Mouse (Mus musculus): Measurements from ENCODE around the gene F7.
A peak's percentile ranks its signal among the peaks of the same experiment; 100 is the strongest.

Gene F7

DNA sequence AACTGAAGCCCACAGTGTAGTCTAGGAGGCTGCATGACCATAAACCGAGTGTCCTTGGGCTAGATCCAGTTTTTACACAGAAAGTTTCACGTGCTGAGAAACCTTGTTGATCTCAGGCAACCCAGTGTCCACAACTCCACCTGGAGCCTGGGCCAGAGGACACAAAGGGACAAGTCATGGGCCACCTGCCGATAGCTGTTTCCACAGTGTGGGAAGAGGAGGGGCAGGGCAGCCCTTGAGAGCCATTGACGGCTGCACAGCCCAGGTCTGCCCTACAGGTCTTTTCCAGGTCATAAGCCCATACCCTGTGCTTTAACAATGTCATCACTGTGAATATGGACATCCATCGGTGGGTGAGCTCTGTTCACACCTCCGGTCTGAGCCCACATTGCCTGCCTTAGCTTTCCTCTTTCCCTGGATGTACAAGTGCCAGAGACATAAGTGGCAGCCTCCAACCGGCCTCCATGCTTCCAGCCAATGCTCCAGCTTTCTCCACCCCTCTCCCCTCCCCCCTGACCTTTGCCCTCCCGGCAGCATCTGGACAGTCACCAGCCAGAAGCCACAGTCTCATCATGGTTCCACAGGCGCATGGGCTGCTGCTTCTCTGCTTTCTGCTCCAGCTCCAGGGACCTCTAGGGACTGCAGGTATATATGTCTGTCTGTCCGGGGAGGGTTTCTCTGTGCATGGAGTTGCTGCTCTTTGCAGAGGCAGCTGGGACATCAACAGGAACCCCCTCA lies at the start of gene F7:
Gene F7, plus strand, starts transcription at position 548 of the 738 bp plus-strand sequence.
- DNase-seq, result peak; percentile 48 to 66

DNA sequence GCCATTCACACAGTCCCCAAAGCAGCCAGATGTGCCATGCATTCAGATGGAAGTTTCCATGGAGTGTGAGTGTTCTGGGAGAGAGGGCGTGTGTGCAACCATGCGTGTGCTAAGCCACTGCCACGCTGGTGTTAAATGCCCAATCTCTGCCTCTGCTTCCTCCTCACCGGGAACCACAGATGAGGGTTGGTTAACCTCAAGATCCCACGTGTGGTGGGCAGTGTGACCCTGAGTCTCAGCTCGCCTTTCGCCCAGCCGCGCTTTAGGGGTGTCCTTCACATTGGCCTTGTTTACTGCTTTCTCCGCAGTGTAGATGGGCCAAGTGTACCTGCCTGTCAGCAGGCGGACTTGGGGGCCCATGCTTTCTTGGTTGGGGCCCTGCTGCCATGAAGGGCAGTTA lies 49.5 kb upstream of the F7 start:
- DNase-seq, result no peak

GRCm38 (mm10) chr8:12976723-12977122 lies 49.1 kb upstream of the F7 start:
- no peak for DNase-seq

DNA sequence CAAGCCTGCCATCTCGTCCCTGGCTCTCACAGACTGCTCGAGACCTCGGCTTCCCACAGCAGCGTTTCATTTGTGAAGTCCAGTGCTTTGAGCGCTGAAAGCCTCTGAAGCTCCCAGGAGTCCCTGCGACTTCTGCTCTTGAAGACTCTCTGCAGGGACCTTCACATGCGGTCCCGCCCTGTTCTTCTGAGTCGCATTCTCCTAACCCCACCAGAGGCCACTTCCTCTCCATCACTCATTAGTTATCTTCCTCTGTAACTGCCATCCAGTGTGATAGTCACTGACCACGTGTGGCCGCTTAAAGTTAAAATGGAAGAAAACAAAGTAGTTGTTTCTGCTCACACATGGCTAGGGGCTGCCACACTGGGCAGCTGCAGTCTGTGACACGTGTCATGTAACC lies 48.5 kb upstream of the F7 start:
- DNase-seq, result no peak

DNA sequence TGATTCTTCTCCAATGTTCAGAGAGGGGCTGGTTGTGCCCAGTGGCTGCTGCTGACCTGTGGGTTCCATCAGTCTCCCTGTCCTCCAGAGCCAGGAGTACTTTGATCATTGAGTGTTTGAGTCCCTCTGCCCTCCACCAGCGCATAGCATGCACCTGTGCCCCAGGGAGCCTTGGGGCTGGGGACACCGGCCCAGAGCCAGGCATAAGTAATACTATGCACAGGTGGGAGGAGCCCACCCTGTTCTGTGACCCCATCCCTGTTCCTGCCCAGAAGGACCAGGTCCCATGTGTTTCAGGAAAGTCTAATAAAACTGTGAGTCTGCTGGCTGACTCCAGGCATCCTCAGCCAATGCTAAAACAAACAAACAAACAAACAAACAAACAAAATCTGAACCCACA lies 47.5 kb upstream of the F7 start:
- no peak for DNase-seq

DNA sequence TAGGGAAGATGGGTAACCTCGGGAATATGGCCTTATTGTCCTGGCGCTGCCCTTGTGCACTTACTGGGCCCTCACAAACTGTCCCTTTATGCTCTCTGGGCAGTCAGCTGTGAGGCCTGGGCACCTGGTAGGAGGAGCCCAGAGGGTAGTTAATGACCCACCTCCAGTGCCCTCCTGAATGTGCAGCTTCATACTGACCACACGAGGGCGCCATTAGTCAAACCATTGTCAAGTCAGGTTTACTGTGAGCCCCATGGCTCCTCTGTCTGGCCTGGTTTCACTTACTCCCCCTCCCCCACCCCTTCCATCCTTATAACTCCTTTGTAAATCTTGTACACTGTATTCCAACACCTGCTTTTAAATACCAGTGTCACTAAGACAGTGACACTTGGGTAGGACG lies 47.1 kb upstream of the F7 start:
- DNase-seq, result peak; percentile 49 to 62

DNA sequence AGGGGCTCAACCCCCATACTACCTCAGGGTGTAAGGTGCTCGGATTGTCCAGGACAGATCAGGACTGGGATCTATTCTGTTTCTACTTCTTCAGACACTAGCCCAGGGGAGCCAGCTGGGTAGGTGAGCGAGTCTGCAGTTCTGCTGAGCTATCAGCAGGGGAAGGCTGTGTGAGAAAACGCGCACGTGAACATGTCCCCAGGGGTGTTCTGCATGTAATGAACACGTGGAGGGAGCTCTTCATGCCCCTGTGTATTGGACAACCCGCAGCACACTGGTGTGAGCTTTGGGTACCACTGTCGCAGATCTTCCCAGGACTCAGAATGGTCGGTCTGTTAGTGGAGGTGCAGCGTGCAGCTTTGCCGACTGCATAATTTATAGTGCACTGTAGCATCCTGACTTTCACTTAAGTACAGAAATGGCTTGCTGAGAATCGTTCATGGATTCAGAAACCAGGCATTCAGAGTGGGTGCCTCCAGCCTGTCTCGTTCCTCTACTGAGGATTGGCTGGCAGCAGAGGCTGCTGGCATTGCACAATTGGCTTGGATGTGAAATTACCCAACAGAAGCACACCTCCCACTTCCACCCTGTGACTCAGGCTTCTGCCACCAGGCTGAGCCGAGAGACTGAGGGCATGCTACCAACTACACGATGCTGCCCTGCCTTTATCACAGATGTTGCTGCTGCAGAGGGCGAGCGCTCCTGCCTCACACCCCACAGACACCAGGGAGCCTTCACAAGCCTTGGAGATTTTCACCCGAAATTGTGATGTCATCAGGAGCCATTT lies 42.0 kb upstream of the F7 start:
- peak; percentile 59 to 68 for DNase-seq

GRCm38 (mm10) chr8:12984601-12985243 lies 41.1 kb upstream of the F7 start:
- no peak for DNase-seq

- no peak for DNase-seq
Measured at GRCm38 (mm10) chr8:12985259-12985658, 40.6 kb upstream of the F7 start.

DNA sequence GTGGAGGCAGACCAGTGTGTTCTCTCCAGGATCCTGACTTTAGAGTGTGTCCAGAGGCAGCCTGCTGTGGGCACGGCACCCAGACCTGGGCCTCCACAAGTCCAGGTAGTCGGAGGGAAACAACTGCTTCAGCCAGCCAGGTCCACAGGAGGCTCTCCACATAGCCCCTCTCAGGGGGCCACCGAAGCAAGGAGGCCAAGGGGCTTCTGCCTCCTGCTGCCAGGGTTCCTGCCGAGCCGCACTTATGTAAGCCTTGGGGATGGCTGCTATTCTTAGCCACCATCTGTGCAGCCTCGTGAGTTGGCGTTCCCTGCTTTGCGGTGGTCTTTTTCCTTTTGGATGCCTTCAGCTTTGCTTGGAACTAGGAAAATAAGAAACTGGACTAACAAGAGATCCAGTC lies 38.3 kb upstream of the F7 start:
- no peak for DNase-seq

- no peak for DNase-seq
Measured at GRCm38 (mm10) chr8:12988722-12989430, 37.0 kb upstream of the F7 start.

DNA sequence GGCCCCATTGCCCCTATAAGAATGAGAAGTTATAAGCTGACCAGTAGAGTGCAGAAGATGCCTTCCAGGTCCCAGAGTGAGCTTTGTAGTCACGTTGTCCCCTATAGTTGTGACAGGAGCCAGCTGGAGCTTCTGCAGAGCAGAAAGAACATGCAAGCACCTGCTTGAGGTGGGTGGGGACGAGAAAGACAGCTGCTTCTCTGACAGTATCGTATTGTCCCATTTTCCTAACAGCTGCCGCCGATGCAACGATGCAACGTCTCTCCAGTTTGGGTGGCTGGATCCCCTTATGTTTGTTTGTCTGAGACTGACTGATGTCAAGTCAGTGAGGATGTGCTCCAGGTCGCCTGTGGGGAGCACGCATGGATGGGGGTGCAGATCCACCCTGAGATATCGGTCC lies 34.4 kb upstream of the F7 start:
- DNase-seq, result no peak

GRCm38 (mm10) chr8:12994468-12994867 lies 31.4 kb upstream of the F7 start:
- DNase-seq, result no peak

DNA sequence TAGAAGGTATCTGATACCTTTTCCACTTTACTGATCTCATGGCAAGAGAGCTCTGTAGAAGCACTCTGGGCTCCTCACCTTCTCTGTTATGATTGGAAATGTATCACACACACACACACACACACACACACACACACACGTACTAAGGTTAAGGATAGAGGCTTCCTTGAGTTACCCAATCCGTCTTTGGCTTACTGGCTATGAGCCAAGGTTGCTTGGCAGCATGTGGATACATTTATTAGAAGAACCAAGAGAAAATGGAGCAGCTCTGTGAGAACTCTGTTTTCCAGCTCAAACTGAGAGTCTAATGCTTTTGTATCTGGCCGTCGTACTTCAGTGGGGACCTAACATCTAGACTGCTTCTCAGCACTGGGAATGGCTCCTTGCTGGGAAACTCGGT lies 30.4 kb upstream of the F7 start:
- DNase-seq, result peak; percentile 40 to 71

GRCm38 (mm10) chr8:12996831-12997275 lies 29.0 kb upstream of the F7 start:
- peak; percentile 50 to 78 for DNase-seq

GRCm38 (mm10) chr8:12998331-12998730 lies 27.5 kb upstream of the F7 start:
- peak; percentile 39 to 61 for DNase-seq

- DNase-seq, result peak in 1 of 2 experiments; percentile 15
Measured at GRCm38 (mm10) chr8:12999793-13000192, 26.0 kb upstream of the F7 start.

GRCm38 (mm10) chr8:13007458-13007857 lies 18.4 kb upstream of the F7 start:
- DNase-seq, result no peak

- DNase-seq, result peak; percentile 27 to 31
Measured at GRCm38 (mm10) chr8:13010313-13010712, 15.5 kb upstream of the F7 start.

- DNase-seq, result peak; percentile 54 to 58
Measured at GRCm38 (mm10) chr8:13019560-13019959, 6.3 kb upstream of the F7 start.

GRCm38 (mm10) chr8:13021830-13022229 lies 4.0 kb upstream of the F7 start:
- peak in 1 of 2 experiments; percentile 16 for DNase-seq

GRCm38 (mm10) chr8:13027615-13028014 lies 1.8 kb downstream of the F7 start:
- peak in 1 of 2 experiments; percentile 20 for DNase-seq

DNA sequence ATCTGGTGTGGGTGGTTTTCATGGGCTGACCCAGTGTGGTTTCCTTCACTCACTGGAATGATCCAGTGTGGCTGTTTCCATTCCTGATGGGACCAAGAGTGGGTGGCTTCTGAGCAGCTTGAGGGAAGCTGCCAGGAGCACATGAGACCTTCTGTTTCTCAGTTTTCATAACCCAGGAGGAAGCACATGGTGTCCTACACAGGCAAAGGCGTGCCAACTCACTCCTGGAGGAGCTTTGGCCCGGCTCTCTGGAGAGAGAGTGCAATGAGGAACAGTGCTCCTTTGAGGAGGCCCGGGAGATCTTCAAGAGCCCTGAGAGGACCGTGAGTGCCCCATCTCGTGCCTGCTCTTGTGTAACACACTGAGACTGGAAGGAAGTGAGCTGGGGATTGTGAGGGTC lies 2.6 kb downstream of the F7 start:
- peak; percentile 86 to 90 for DNase-seq
